ENCODE assay signal across 27 mouse cellular contexts in the genomic region with DNA sequence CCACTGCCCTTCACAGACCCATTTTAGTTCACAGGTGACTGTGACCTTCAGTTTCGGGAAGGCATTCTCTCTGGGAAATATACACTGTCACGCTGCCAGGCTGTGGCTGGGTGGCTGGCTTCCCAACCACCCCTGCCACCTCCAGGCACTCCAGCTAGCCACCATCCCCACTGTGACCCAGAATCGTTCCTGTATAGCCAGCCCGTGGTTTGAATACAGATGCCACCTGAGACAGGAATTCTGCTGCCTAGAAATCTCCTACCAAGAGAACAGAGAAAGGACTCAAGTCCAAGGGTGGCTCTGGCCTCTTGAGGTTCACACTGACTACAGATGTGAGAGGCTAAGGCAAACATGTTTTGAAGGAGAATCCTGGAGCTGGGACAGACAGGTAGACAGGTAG. TPM values are rescaled to one million over a fixed set of nuclear protein-coding genes. Genes with fewer than 3 reads are reported as not detected.
DNase-seq lines count a peak whose midpoint lies in the region; ATAC-seq and TF ChIP-seq lines count a peak whose summit lies in the region.
"Had no signal": no experiment of that assay in that cellular context is flagged by ENCODE, and none has a peak within 500 bp of the region (broad histone marks: within the 10 kb centered on the region; RNA-seq: fewer than 3 reads in every experiment).

No protein-coding gene starts in this region.

- TF ChIP-seq POLR2A in heart, adult 2 months (IDR thresholded peaks at IDR 0.05; ENCODE audit: insufficient read depth, low read depth, low read length), result no peak
- no peak for TF ChIP-seq POLR2A in bone marrow macrophage, adult 2 months (IDR thresholded peaks at IDR 0.05; ENCODE audit: borderline replicate concordance, low read depth, low read length)

- 75% methylated on average over 4 of the region's 4 CpGs for WGBS in heart, adult 2 months
- WGBS in embryonic facial prominence, embryonic 15.5 days, result 76% methylated on average over 4 of the region's 4 CpGs

- TF ChIP-seq EP300 in heart, adult 2 months (IDR thresholded peaks at IDR 0.05; ENCODE audit: insufficient read depth, low read depth, low read length), result no peak

- no peak overlapping the region for H3K4me2 ChIP-seq in embryonic facial prominence, embryonic 15.5 days (replicated peaks)
- H3K4me2 ChIP-seq: heart, embryonic 12.5 days; neural tube, embryonic 15.5 days had no signal

- no peak overlapping the region for H3K9ac ChIP-seq in heart, adult 2 months (ENCODE audit: low read depth, low read length)
- no peak overlapping the region for H3K9ac ChIP-seq in embryonic facial prominence, embryonic 15.5 days
- H3K9ac ChIP-seq: heart, embryonic 12.5 days; neural tube, embryonic 15.5 days had no signal

- DNase-seq in heart, adult 2 months, result peak in 1 of 2 experiments; percentile 45
- no peak for DNase-seq in heart, postnatal 36 days
- peak; percentile 69 for DNase-seq in kidney, adult 9 months
- DNase-seq in kidney, adult 8-10 months, result no peak
- no peak for DNase-seq in right cerebral cortex, adult 18-20 months
- DNase-seq: adrenal gland, postnatal 25 days; cerebellum, adult 18-20 months; cerebellum, postnatal 25 days; gastrocnemius, postnatal 36 days; lung, adult 18-20 months; retina, postnatal 1 day; right cerebral cortex, postnatal 4 days had no signal

- no peaks in the 10 kb centered on the region for H3K27me3 ChIP-seq in heart, adult 2 months (ENCODE audit: control insufficient read depth, insufficient read depth, low read length)
- no peaks in the 10 kb centered on the region for H3K27me3 ChIP-seq in embryonic facial prominence, embryonic 15.5 days
- H3K27me3 ChIP-seq: CH12.LX; heart, embryonic 12.5 days; neural tube, embryonic 15.5 days had no signal

- peaks cover 5% of the 10 kb centered on the region for H3K79me2 ChIP-seq in heart, adult 2 months (replicated peaks; ENCODE audit: control insufficient read depth, insufficient read depth, low read length)

- H3K4me1 ChIP-seq in heart, adult 2 months (ENCODE audit: control insufficient read depth, insufficient read depth, low read length), result peaks cover 38% of the 10 kb centered on the region
- H3K4me1 ChIP-seq in bone marrow macrophage, adult 2 months (ENCODE audit: control insufficient read depth, insufficient read depth, low read length), result peaks cover 49% of the 10 kb centered on the region
- peaks cover 39% of the 10 kb centered on the region for H3K4me1 ChIP-seq in embryonic facial prominence, embryonic 15.5 days

- peaks cover 36% of the 10 kb centered on the region for H3K36me3 ChIP-seq in heart, adult 2 months (ENCODE audit: control insufficient read depth, insufficient read depth, low read length)
- peaks cover 45% of the 10 kb centered on the region for H3K36me3 ChIP-seq in embryonic facial prominence, embryonic 15.5 days

- intact Hi-C loops in heart, adult 2 months (cut with DNase I), result loop anchor here (10.0 kb wide), 1 partner anchor 456 kb away; a partner anchor contains a TSS
- intact Hi-C loops in heart, postnatal 36 days (cut with DNase I), result loop anchor here (5.0 to 10.0 kb wide), 4 partner anchors 143 to 346 kb away; no protein-coding TSS in a partner anchor

- TF ChIP-seq CTCF in heart, adult 2 months (IDR thresholded peaks at IDR 0.05), result no peak
- no peak for TF ChIP-seq CTCF in bone marrow macrophage, adult 2 months (IDR thresholded peaks at IDR 0.05; ENCODE audit: low read depth, low read length)

- ATAC-seq in embryonic facial prominence, embryonic 15.5 days (ENCODE audit: insufficient number of reproducible peaks, low FRiP score, low TSS enrichment, low read depth), result no peak
- ATAC-seq: forebrain, embryonic 14.5 days; hindbrain, postnatal 0 days; midbrain, embryonic 16.5 days had no signal

- H3K4me3 ChIP-seq in heart, adult 2 months, result no peak overlapping the region
- H3K4me3 ChIP-seq in bone marrow macrophage, adult 2 months (ENCODE audit: insufficient read depth, low read length), result no peak overlapping the region
- H3K4me3 ChIP-seq in embryonic facial prominence, embryonic 15.5 days (replicated peaks), result no peak overlapping the region
- H3K4me3 ChIP-seq: erythroblast, embryonic 14.5 days; heart, embryonic 12.5 days; neural tube, embryonic 15.5 days had no signal

- no peaks in the 10 kb centered on the region for H3K9me3 ChIP-seq in embryonic facial prominence, embryonic 15.5 days (replicated peaks)
- H3K9me3 ChIP-seq: heart, embryonic 12.5 days; neural tube, embryonic 15.5 days had no signal

- peak overlapping the region; percentile 64 for H3K27ac ChIP-seq in heart, adult 2 months
- H3K27ac ChIP-seq in bone marrow macrophage, adult 2 months (ENCODE audit: insufficient read depth, low read depth, low read length), result peak overlapping the region; percentile 54
- H3K27ac ChIP-seq in embryonic facial prominence, embryonic 15.5 days (replicated peaks), result 0 out of 2 replicates have a peak overlapping the region, but pooled peaks have one; percentile 60
- H3K27ac ChIP-seq: neural tube, embryonic 15.5 days had no signal

RNA-seq across cellular contexts. Expression of a gene that starts 5.2 kb away (rescaled TPM):
- total RNA-seq in heart, adult 2 months (2021), result not detected
- 0.50 and 0.62 TPM in 2 replicates for polyA plus RNA-seq in heart, adult 2 months (2012; rRNA removed)
- total RNA-seq in heart, postnatal 36 days (2021), result under 1 TPM in 1 of 2 experiments, not detected in 1; 0.43 TPM
- polyA plus RNA-seq in bone marrow macrophage, adult 2 months (2012; ENCODE audit: insufficient read depth, insufficient read length, missing spikeins), result not detected in 2 replicates
- 0.55 TPM in 1 of 2 replicates, not detected in the other for polyA plus RNA-seq in embryonic facial prominence, embryonic 15.5 days (2015; fragmentation: Nextera tagmentation; extraction: Ambion mirVana)
- total RNA-seq: adrenal gland, postnatal 25 days; CH12.LX; gastrocnemius, postnatal 36 days; hematopoietic stem cell, adult 5-6 weeks; hindbrain, postnatal 0 days; layer of hippocampus, postnatal 25 days; left cerebral cortex, postnatal 25 days had no signal
- polyA plus RNA-seq: erythroblast, embryonic 14.5 days; forebrain, embryonic 14.5 days; heart, embryonic 12.5 days; large intestine, adult 2 months; limb, embryonic 14.5 days; midbrain, embryonic 16.5 days; neural tube, embryonic 15.5 days; thymus, postnatal 0 days had no signal

RNA-seq across cellular contexts. Expression of a gene that starts 6.6 kb away (rescaled TPM):
- total RNA-seq in heart, adult 2 months (2021), result 10 to 100 TPM; 13.1 to 14.0 TPM
- 18.9 and 21.7 TPM in 2 replicates for polyA plus RNA-seq in heart, adult 2 months (2012; rRNA removed)
- total RNA-seq in heart, postnatal 36 days (2021), result 10 to 100 TPM; 12.4 to 13.0 TPM
- polyA plus RNA-seq in bone marrow macrophage, adult 2 months (2012; ENCODE audit: insufficient read depth, insufficient read length, missing spikeins), result 18.8 and 18.9 TPM in 2 replicates
- 54.6 and 61.1 TPM in 2 replicates for polyA plus RNA-seq in embryonic facial prominence, embryonic 15.5 days (2015; fragmentation: Nextera tagmentation; extraction: Ambion mirVana)

RNA-seq across cellular contexts. Expression of a gene that starts 14.8 kb away (rescaled TPM):
- under 1 TPM; 0.55 to 0.70 TPM for total RNA-seq in heart, adult 2 months (2021)
- polyA plus RNA-seq in heart, adult 2 months (2012; rRNA removed), result 2.8 and 3.0 TPM in 2 replicates
- total RNA-seq in heart, postnatal 36 days (2021), result 1 to 10 TPM in 1 of 2 experiments, under 1 TPM in 1; 0.75 to 2.8 TPM
- 58.8 and 58.9 TPM in 2 replicates for polyA plus RNA-seq in bone marrow macrophage, adult 2 months (2012; ENCODE audit: insufficient read depth, insufficient read length, missing spikeins)
- polyA plus RNA-seq in embryonic facial prominence, embryonic 15.5 days (2015; fragmentation: Nextera tagmentation; extraction: Ambion mirVana), result 3.4 and 5.9 TPM in 2 replicates

RNA-seq across cellular contexts. Expression of a gene that starts 19.1 kb away (rescaled TPM):
- 10 to 100 TPM; 53.0 to 56.3 TPM for total RNA-seq in heart, adult 2 months (2021)
- 69.3 and 97.8 TPM in 2 replicates for polyA plus RNA-seq in heart, adult 2 months (2012; rRNA removed)
- 10 to 100 TPM; 54.3 to 62.1 TPM for total RNA-seq in heart, postnatal 36 days (2021)
- polyA plus RNA-seq in bone marrow macrophage, adult 2 months (2012; ENCODE audit: insufficient read depth, insufficient read length, missing spikeins), result 269 and 300 TPM in 2 replicates
- 31.0 and 33.2 TPM in 2 replicates for polyA plus RNA-seq in embryonic facial prominence, embryonic 15.5 days (2015; fragmentation: Nextera tagmentation; extraction: Ambion mirVana)

RNA-seq across cellular contexts. Expression of a gene that starts 26.6 kb away (rescaled TPM):
- total RNA-seq in heart, adult 2 months (2021), result under 1 TPM; 0.34 to 0.48 TPM
- polyA plus RNA-seq in heart, adult 2 months (2012; rRNA removed), result 0.59 and 0.61 TPM in 2 replicates
- total RNA-seq in heart, postnatal 36 days (2021), result under 1 TPM in 1 of 2 experiments, not detected in 1; 0.28 TPM
- not detected in 2 replicates for polyA plus RNA-seq in bone marrow macrophage, adult 2 months (2012; ENCODE audit: insufficient read depth, insufficient read length, missing spikeins)
- 2.0 and 3.1 TPM in 2 replicates for polyA plus RNA-seq in embryonic facial prominence, embryonic 15.5 days (2015; fragmentation: Nextera tagmentation; extraction: Ambion mirVana)
- polyA plus RNA-seq: erythroblast, embryonic 14.5 days; forebrain, embryonic 14.5 days had no signal
